Mouse (Mus musculus): ENCODE results near the gene Snd1. TPM values are rescaled to one million over a fixed set of nuclear protein-coding genes. Genes with fewer than 3 reads are reported as not detected.

The Snd1 gene
- polyA plus RNA-seq, 1 experiment, result 155 TPM

GRCm38 (mm10) chr6:28678896-28679295 lies 204.0 kb downstream of the Snd1 start:
- H3K79me2 ChIP-seq (ENCODE audit: control insufficient read depth, insufficient read depth), result peaks cover 18% of the 10 kb centered on the region
- no peak overlapping the region for H3K4me3 ChIP-seq (ENCODE audit: insufficient read depth, poor library complexity, severe bottlenecking)
- TF ChIP-seq MYOD1 (IDR thresholded peaks at IDR 0.05; ENCODE audit: control insufficient read depth, insufficient read length, low read depth) (no peak), CTCF (IDR thresholded peaks at IDR 0.05; ENCODE audit: control insufficient read depth, insufficient read depth, insufficient read length) (no peak), MYOG (IDR thresholded peaks at IDR 0.05; ENCODE audit: control insufficient read depth, extremely low read depth, insufficient read length) (no peak), MAX (IDR thresholded peaks at IDR 0.05) (no peak), FOSL1 (IDR thresholded peaks at IDR 0.05; ENCODE audit: insufficient read depth, low read length, poor library complexity, severe bottlenecking) (no peak), USF1 (IDR thresholded peaks at IDR 0.05; ENCODE audit: low read depth) (no peak), CEBPB (IDR thresholded peaks at IDR 0.05; ENCODE audit: low read depth) (no peak)
- peaks cover 16% of the 10 kb centered on the region for H3K36me3 ChIP-seq (ENCODE audit: control insufficient read depth, insufficient read depth)
- H3K79me3 ChIP-seq (ENCODE audit: low read depth), result peaks cover 6% of the 10 kb centered on the region
- H3K27me3 ChIP-seq (ENCODE audit: control insufficient read depth, insufficient read depth, insufficient read length), result no peaks in the 10 kb centered on the region
- no peak overlapping the region for H3ac ChIP-seq (ENCODE audit: control insufficient read depth, insufficient read length, low read depth)

- Histone ChIP-seq H3K79me2 (ENCODE audit: control insufficient read depth, insufficient read depth) (peaks cover 25% of the 10 kb centered on the region), H3K79me3 (ENCODE audit: low read depth) (peaks cover 3% of the 10 kb centered on the region), H3K36me3 (ENCODE audit: control insufficient read depth, insufficient read depth) (peaks cover 11% of the 10 kb centered on the region), H3K27me3 (ENCODE audit: control insufficient read depth, insufficient read depth, insufficient read length) (no peaks in the 10 kb centered on the region), H3ac (ENCODE audit: control insufficient read depth, insufficient read length, low read depth) (no peak overlapping the region), H3K4me3 (ENCODE audit: insufficient read depth, poor library complexity, severe bottlenecking) (no peak overlapping the region)
- TF ChIP-seq CTCF (IDR thresholded peaks at IDR 0.05; ENCODE audit: control insufficient read depth, insufficient read depth, insufficient read length) (no peak), USF1 (IDR thresholded peaks at IDR 0.05; ENCODE audit: low read depth) (no peak), CEBPB (IDR thresholded peaks at IDR 0.05; ENCODE audit: low read depth) (no peak)
Measured at GRCm38 (mm10) chr6:28680537-28680936, 205.6 kb downstream of the Snd1 start.

DNA sequence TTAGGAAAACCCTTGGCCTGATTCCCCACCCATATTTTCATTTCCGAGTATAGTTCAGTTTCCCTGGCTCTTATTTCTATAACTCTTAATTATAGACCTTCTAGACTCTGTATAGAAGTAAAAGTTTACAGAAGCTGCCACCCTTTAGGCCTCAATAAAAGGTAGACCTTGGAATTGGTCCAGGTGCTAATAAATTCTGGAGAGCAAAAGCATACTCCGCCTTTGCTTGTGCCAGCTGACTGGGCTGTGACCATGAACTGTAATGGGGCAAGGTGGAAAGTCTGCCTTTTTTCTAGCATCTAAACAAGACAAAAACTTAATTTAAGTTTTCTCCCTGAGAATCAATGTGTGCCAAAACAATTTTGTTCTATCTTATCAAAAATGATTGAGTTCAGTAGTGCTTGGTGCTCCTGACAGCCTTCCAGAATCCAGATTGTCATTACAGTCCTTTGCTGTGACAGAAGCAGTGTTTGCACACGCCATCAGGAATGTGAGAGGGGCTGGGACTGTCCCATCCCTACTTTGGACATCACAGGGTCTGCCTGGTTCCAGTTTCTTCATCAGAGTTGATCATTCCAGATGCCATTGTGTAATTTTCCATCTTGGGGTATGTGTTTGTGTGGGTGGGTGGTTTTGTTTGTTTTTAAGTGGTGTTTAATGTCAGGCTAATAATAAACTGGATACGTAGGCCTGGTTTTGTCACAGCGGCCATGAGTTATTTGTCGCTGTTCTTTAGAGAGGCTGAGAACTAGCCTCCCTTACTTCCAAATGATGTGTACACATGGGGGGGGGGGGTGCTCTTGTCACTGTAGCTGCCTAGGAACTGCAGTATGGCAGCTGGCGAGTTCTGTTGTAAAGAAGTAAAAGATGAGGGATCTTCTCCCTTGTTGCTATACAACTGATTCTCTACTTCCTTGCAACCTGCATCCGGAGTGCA lies 206.8 kb downstream of the Snd1 start:
- H3K27me3 ChIP-seq (ENCODE audit: control insufficient read depth, insufficient read depth, insufficient read length), result no peaks in the 10 kb centered on the region
- H3ac ChIP-seq (ENCODE audit: control insufficient read depth, insufficient read length, low read depth), result no peak overlapping the region
- TF ChIP-seq MYOG (IDR thresholded peaks at IDR 0.05; ENCODE audit: control insufficient read depth, extremely low read depth, insufficient read length) (no peak), CTCF (IDR thresholded peaks at IDR 0.05; ENCODE audit: control insufficient read depth, insufficient read depth, insufficient read length) (no peak), FOSL1 (IDR thresholded peaks at IDR 0.05; ENCODE audit: insufficient read depth, low read length, poor library complexity, severe bottlenecking) (no peak), CEBPB (IDR thresholded peaks at IDR 0.05; ENCODE audit: low read depth) (no peak), MYOD1 (IDR thresholded peaks at IDR 0.05; ENCODE audit: control insufficient read depth, insufficient read length, low read depth) (no peak)

DNA sequence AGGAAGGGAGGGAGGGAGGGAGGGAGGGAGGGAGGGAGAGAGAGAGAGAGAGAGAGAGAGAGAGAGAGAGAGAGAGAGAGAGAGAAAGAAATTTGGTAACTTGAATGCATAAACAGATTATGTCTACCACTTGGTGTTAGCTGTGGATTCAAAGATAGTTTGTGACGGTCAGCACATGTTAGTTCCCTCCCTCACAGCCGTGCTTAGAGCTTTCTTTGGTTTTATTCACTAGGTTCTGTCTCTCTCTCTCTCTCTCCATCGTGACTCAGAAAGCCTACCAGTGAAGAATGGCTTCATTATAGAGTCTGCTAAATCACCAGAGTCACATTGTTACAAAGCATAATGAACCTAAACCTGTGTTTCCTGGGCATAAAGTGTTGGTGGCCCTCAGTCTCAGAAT lies 210.1 kb downstream of the Snd1 start:
- Histone ChIP-seq H3K79me2 (ENCODE audit: control insufficient read depth, insufficient read depth) (peaks cover 41% of the 10 kb centered on the region), H3K36me3 (ENCODE audit: control insufficient read depth, insufficient read depth) (peaks cover 11% of the 10 kb centered on the region), H3K79me3 (ENCODE audit: low read depth) (peaks cover 3% of the 10 kb centered on the region), H3K4me3 (ENCODE audit: insufficient read depth, poor library complexity, severe bottlenecking) (no peak overlapping the region), H3K27me3 (ENCODE audit: control insufficient read depth, insufficient read depth, insufficient read length) (no peaks in the 10 kb centered on the region), H3ac (ENCODE audit: control insufficient read depth, insufficient read length, low read depth) (no peak overlapping the region)
- no peak for TF ChIP-seq FOSL1 (IDR thresholded peaks at IDR 0.05; ENCODE audit: insufficient read depth, low read length, poor library complexity, severe bottlenecking)
- TF ChIP-seq USF1 (IDR thresholded peaks at IDR 0.05; ENCODE audit: low read depth), result no peak
- no peak for TF ChIP-seq MAX (IDR thresholded peaks at IDR 0.05)
- no peak for TF ChIP-seq CTCF (IDR thresholded peaks at IDR 0.05; ENCODE audit: control insufficient read depth, insufficient read depth, insufficient read length)
- no peak for TF ChIP-seq MYOG (IDR thresholded peaks at IDR 0.05; ENCODE audit: control insufficient read depth, extremely low read depth, insufficient read length)
- TF ChIP-seq MYOD1 (IDR thresholded peaks at IDR 0.05; ENCODE audit: control insufficient read depth, insufficient read length, low read depth), result no peak
- no peak for TF ChIP-seq CEBPB (IDR thresholded peaks at IDR 0.05; ENCODE audit: low read depth)

More for the DNA sequence above, 206.8 kb downstream of the Snd1 start:
- peaks cover 3% of the 10 kb centered on the region for H3K79me3 ChIP-seq (ENCODE audit: low read depth)
- H3K4me3 ChIP-seq (ENCODE audit: insufficient read depth, poor library complexity, severe bottlenecking), result no peak overlapping the region
- peaks cover 11% of the 10 kb centered on the region for H3K36me3 ChIP-seq (ENCODE audit: control insufficient read depth, insufficient read depth)
- peaks cover 28% of the 10 kb centered on the region for H3K79me2 ChIP-seq (ENCODE audit: control insufficient read depth, insufficient read depth)

- Histone ChIP-seq H3K27me3 (ENCODE audit: control insufficient read depth, insufficient read depth, insufficient read length) (no peaks in the 10 kb centered on the region), H3K36me3 (ENCODE audit: control insufficient read depth, insufficient read depth) (peaks cover 10% of the 10 kb centered on the region), H3K4me3 (ENCODE audit: insufficient read depth, poor library complexity, severe bottlenecking) (no peak overlapping the region), H3K79me2 (ENCODE audit: control insufficient read depth, insufficient read depth) (peaks cover 47% of the 10 kb centered on the region), H3ac (ENCODE audit: control insufficient read depth, insufficient read length, low read depth) (no peak overlapping the region), H3K79me3 (ENCODE audit: low read depth) (peaks cover 3% of the 10 kb centered on the region)
- TF ChIP-seq MYOD1 (IDR thresholded peaks at IDR 0.05; ENCODE audit: control insufficient read depth, insufficient read length, low read depth) (no peak), MAX (IDR thresholded peaks at IDR 0.05) (no peak), CEBPB (IDR thresholded peaks at IDR 0.05; ENCODE audit: low read depth) (no peak), USF1 (IDR thresholded peaks at IDR 0.05; ENCODE audit: low read depth) (no peak), FOSL1 (IDR thresholded peaks at IDR 0.05; ENCODE audit: insufficient read depth, low read length, poor library complexity, severe bottlenecking) (no peak), CTCF (IDR thresholded peaks at IDR 0.05; ENCODE audit: control insufficient read depth, insufficient read depth, insufficient read length) (no peak), MYOG (IDR thresholded peaks at IDR 0.05; ENCODE audit: control insufficient read depth, extremely low read depth, insufficient read length) (no peak)
Measured at GRCm38 (mm10) chr6:28685745-28686144, 210.8 kb downstream of the Snd1 start.

Measured in C2C12 (cell line).